Mouse (Mus musculus) fibroblast of lung, adult 2 months (primary cell): ENCODE measurements around the gene Ltv1.

Source experiments
- DNase-seq: peaks from one replicate; pipeline ENCODE4 v3.0.0-alpha.2; 2011; ENCODE audit warnings: low read depth

The Ltv1 gene

DNA sequence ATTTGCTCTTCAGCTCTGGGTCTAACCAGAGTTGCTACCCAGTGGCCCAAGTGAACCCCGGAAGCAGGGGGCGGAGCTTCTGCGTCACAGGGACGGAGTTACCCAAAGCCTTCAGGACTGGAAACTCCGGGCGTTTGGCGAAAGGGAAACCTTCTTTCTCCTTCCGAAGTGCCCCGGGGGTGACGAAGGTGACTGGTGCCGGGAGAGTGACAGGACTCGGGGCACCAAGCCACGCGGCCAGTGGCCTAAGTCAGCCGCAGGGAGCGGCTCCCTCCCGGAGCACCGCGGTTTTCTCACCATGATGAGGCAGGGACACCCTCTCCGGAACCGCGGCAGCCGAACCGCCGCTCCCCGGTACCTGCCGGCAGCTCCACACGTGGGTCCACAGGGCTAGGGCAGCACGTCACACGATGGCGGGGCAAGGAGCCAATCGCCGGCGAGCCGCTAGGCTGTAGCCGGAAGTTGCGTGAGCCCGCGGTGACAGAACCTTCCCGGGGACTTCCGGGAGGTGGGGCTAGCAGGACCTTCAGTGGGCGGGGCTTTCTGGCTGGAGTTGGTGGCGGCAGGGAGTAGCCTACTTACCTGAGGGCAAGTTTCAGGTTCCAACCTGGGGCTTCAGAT, at the start of gene Ltv1:
TSS of gene Ltv1 (minus strand) at position 438 of the 621 bp plus-strand sequence.
- peak; percentile 84 for DNase-seq

DNA sequence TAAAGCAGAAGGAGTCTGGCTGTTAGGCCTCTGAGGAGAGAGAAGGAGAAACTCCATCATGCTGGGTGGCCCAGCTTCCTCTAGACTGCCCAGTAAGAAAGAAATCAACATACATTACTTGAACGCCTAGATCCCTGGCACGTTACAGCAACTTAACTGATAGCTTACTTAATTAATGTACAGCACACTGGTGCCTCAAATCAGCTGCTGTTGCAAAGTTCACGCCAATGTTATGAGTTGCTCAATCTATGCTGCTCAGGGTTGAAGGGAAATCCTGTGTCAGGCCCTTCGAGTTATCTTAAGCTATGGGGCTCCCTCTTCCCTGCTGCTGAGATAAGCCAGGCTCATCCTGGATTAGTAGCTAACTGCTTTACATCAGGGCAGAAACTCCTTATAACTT, 47.5 kb upstream of the Ltv1 start:
- no peak for DNase-seq

DNA sequence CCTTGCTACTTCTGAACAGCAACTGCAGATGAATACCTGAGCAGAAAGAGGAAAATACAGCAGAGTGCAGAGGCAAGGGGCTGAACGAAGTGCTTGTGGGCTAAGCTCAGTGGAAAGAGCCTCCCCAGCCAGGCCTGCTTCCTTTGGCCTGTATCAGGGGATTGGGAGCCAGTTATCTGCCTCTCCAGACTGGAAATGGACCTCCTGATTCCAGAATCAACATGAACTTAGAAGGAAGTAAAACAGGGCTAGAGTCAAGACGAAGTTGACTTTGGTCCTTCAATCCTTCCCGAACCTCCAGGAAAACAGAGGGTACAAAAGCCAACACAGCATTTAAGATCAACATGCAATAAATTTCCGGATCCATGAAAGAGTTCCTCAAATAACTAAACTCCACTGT, 45.2 kb upstream of the Ltv1 start:
- no peak for DNase-seq

DNA sequence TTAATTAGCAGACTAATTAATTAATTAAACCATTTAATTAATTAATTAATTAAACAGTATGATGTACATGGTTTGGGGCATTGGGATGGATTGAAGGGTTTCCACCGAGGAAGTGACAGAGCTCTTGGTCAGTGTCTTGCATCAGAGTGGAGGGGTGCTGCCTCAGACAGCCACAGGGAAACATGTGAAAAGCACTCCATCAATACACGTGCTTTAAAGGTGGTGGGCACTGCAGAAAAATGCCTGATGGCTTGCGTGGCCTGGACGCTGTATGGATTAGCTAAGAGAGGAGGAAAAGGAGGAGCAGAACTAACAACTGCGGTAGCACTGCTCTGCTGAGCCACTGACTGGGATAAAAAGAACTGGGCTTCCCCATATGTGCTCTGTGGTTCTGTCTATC, 43.9 kb upstream of the Ltv1 start:
- no peak for DNase-seq

DNA sequence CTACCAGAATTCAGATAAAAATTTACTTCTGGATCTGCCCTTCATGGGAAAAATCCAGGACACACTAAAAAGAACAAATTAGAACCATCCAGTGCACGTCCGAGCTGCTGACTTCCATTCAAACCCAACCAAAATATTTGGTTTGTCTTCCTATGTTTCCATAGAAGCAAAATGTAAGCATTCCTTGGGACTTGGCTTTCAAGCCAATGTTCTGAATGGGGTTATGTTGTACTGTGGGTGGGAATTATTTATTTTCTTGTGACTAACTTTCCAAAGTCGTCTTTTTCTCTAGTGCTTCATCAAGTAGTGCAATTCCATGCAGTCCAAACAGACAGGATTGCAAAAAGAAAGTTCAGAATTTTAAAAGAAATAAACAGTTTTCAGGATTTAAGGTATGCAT, 41.5 kb upstream of the Ltv1 start:
- DNase-seq: no peak

DNA sequence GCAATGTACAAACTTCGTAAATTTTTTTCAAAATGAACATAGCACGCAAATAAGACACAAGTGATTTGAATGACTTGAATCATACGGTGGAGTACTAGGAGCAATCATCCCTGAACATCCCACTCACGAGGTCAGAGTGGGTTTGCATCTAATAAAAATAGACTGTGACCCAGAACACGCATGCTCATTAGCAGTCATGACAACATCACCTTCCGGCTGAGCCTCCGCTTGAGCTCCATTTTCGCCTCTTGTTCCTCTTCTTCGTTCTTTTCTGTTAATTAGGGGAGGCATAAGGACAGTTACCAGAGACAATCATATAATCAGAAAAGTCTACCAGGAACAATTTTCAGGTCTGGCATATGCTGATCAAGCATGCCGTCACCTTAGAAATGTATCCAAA, 41.0 kb upstream of the Ltv1 start:
- DNase-seq: no peak

DNA sequence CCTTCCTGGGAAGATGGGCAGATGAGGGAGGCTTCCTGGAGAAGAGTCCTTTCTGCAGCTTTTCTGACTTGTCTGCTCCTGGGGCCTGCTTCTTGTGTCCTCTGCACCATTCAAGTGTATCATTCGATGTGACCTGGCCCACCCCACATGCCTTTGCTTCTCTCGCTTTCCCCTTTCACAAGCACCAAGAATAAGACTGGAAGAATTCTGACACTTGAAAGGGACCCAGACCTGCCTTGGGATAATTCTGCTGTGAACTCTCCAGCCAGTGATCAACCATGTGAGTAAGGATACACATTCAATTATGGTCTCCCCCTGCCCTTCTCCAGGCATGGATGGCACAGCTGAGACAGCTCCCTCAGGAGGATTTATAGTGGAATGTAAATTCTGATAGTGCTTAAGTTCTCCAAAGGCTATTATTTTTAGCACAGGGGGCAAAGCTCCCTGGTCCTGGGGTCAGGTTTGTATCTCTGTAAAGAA, 40.2 kb upstream of the Ltv1 start:
- no peak for DNase-seq

DNA sequence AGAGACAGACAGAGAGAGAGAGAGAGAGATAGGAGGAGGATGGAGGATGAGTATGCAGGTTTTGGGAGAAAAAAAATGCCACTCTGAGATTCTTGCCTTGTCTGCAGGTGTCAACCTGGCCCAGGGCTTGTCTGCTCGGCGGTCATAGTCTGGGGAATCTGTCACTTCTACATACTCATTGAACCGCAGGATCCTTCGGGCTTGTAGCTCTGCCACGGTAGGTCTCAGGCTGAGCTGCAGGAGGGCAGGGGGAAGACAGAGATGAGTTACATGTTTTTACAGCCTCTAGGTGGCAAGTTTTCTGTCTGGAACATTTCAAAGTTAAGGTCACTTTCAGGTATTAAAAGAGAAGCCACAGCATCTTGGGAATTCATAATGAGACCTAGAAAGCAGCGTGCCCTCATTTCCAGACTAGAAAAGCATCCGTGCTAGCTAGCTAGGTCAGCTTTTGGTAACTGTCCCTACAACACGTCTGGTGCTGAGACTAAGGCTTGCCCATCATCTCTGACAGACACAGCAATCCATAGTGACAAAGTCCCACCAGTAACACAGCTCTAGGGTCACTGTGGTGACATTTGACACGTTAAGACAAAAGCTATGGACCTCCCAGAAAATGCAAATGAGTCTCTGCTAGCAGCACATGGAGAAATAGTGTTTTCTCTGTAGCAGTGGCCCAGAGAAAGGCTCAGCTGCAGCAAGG, 39.6 kb upstream of the Ltv1 start:
- no peak for DNase-seq

DNA sequence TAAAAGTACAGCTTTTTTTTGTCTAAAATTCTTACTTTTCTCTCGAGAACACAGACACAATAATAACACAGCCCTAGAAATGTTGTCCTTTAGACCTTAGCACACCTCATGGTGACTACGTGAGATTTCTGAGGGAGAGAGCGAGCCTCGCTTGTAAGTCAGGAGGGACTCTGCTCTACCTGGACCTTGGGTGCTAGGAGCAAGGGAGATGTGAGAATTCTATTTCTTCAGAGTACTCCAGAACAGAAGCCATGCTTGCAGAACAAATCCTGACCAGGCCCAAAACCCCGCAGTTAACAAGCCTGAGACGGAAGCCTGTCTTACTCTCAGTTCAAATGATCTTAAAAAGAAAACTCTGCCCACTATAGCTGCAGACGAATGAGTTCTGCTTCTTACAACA, 37.7 kb upstream of the Ltv1 start:
- DNase-seq: no peak

DNA sequence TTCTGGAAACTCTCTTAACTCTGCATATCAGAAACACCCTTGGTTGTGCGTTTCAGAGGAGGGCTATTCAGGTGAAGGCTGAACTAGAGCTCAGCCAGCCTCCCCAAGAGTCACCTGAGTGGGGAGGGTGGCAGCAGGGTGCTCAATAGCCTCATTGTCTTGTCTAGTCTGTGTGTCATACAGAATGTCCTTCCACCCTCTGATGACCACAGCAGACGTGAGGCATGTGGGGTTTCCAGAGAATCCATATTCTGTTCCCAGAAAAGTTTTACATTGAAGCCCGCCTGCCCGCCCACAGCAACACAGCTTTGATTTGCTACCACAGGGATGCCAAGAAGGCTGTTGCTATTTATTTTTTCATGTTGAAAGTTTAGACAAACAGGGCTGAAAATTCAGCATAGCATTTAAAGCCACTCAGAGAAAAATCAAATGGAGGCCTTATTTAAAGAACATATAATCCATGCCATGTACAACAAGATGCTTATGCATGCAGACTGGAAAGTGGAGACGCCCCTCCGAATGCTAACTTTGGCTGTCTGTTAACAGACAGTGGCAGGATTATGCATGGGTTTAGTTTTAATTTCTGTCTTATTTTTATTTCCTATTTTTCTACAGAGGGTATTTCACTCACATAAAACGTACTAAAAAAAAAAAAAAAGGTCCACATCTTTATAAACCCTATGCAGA, 32.6 kb upstream of the Ltv1 start:
- DNase-seq: no peak

DNA sequence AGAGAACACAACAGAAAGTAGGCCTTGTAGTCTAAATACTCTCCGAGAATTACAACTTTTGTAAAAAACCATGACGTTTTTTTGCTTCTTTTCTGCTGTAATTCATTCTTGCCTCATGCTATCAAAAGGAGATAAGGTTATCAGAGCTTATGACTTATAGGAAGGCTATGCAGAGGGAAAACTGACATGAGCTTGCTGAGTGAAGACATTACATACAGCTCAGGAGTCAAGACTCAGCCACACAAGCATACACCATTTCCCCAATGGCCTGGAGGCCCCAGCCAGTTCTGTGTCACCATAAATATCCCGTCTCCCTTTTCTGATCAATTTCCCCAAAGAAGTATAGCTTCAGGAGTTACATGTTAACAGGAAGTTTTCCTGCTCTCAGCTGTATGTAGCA, 29.2 kb upstream of the Ltv1 start:
- DNase-seq: no peak

DNA sequence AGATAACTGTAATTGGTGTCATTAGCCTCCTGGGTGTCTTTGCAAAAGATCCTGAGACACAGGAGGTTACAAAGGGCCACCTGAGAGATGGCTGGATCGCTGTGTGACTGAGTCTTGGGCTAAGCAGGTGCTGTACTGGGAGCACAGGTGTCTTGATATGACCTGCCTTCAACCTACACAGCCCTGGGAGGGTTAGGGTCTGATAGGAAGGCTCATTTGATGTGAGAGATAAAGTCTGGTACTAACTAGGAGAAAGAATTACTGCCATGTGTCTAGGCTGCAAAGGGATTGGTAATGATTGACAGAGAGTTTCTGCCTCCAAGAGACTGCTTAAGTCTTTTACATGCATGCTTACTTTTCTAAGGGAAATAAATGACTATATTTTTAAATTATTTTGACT, 27.1 kb upstream of the Ltv1 start:
- no peak for DNase-seq

DNA sequence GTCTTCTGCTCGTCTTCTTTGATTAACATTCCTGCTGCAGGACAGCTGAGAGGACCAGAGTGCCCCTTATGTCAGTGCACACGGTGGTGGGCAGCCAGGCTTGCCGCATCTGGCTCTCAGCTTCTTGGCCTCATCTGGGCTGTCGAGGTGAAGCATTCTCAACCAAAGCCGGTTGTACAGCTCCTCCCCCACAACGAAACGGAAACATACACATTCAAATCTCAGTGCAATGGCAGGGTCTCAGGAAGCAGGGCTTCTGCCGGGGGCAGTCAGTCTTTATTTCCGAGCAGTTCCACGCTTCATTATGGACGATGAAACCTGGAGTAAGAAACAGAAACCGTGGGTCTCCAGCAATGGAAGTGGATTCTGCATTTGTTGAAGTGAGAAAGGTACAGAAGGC, 21.0 kb upstream of the Ltv1 start:
- DNase-seq: no peak

DNA sequence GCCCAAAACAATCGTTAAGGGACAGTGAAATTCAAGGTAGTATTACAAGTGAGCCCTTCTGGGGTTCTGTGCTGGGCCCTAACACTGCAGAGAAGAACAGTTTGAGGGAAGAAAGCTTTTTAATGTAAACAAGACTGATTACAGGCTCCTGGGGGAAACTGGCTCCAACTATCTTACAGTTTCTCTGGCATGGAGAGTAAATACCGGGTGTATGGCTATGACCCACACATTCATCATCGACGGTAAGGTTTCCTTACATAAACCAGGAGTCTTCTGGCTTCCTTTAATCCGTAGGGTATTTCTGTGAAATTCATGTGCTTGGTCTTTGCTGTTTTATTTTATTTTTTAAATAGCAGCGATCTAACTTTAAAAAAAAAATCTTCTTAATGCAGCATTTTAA, 19.9 kb upstream of the Ltv1 start:
- DNase-seq: no peak

DNA sequence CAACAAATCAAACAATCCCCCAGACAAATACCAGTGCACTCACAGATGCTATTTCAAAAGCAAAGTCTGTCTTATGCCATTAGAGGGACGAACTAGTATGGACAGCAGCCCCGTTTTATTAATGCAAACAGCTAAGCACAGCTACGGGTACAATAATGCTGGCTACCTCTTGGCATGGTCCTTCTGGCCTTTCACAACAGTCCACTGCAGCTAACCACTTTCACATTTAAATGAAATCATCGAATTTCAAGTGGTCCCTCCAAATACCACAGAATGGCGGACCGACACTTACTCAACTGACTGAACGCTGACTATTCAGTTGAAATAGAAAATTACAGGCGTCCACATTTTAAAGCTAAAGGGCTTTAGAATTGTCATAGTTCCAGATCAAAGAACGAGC, 19.4 kb upstream of the Ltv1 start:
- no peak for DNase-seq

DNA sequence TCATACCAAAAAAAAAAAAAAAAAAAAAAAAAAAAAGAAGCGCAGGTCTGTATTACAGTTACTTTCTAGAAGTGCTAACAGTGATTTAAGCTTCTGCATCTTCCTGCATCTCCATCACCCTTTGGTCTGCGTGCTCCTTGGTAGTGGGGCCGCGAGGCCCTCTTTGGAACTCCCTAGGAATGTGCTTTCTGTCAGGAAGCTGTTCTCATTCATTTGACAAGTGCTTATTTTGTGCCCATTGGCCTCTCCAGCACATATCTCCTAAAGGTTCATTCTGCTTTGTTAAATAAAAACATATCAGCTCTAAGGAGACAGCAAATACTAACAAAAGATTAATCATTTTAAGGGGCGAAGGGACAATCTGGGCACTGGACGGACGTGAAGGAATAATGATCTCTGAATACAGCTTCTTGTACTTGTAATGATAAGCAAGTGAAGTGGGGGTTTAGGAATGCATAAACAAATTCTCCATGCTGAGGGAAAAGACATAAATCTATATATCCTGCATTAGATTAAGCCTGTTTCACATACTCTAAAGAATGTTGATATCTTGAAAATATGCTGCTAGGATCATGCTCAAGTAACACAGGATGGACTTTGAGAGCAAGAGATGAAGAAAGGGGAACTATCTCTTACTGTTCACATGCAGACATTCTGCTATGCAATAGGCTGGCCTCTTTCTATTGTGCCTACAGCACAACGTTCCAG, 17.1 kb upstream of the Ltv1 start:
- no peak for DNase-seq

DNA sequence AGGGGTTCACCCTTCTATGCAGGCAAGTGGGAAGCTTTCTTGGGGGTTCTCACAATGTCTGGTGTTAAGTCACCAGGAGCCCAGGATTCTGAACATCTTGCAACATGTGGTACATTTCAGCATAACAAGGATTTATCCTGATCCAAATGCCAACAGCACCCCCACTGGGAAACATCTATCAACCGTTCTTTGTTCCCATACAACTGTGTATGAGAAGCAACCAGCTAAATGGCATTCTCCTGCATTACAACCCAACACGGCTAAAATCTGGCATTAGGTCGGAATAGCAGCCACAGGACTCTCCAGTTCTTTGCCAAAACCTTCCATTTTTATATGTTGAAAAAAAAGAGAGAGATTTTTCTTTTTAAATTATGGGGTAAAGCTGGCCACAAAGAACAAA, 16.5 kb upstream of the Ltv1 start:
- DNase-seq: no peak

DNA sequence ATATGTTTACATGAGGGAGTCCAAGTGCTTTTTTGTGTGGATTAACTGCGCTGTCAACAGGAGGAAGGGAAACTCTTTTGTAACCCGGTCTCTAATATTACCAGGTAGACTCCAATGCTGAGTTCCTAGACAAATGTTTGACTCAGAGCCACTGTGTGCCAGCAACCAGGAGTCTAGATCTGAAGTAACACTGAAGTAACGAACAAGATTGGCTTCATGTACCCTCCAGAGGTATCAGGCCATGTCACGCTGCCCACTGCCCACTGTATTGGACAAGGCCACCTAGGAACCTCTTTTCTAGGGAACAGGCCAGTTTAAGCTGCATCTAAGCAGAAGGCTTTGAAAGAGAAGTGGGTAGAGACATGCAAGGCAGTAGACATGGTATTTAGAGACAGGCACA, 16.1 kb upstream of the Ltv1 start:
- no peak for DNase-seq

DNA sequence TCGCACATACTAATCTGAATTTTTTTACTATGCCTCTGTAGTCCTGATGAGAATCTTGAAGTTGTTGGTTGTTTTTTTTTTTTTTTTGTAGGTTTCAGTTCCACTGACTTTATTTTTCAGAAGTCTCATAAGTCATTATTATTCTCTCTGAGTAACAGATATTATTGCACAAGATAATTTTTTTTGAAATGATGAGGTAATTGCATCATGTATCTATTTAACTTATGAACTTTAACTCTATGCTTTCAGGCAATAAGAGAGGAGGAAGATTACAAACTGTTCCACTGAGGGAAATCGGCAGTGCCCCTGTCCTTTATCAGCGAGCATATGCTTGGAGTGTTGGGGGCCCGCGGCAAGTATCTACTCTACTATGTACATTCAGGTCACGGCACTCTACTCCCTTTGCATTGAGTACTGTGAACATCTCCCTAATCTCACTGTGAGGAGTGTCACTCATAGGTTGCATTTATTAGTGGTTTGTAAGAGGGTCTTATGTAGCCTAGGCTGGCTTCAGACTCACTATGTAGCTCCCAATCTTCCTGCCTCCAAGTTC, 8.8 kb upstream of the Ltv1 start:
- no peak for DNase-seq

DNA sequence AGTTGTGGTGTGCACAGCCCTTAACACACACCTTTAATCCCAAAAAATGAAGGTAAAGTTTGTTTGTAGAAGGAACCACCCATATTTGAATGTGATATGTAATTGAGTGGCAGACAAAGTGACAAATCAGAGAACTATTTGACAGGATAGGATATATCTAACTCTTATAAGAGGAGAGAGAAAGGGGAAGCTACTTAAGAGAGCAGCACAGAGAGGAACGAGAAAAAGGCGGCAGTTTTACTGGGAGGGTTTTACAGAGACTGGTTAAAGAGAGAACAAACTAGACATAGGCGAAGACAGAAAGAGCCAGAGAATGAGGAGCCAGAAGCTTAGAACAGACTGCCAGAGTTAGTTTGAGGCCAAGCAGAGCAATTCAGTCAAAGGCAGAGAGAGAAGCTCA, 7.9 kb upstream of the Ltv1 start:
- DNase-seq: no peak

DNA sequence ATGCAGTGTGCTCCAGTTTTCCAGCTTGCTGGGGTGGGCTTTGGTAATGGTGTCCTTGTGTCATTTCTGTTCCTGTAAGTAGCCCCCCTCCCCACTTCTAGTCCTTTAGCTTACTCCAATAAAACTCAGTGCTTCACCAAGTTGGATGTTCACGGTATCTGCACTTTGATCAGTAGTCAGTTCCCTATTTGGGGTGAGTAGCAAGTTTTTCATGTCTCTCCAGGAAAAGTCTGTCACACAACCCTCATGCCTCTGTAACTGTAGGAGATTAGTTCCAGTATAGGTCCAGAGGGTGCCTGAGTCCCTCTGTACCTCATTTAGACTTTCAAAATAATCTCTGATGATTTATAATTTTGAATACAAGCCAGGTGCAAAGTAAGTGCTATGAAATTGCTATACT, 6.3 kb upstream of the Ltv1 start:
- no peak for DNase-seq

DNA sequence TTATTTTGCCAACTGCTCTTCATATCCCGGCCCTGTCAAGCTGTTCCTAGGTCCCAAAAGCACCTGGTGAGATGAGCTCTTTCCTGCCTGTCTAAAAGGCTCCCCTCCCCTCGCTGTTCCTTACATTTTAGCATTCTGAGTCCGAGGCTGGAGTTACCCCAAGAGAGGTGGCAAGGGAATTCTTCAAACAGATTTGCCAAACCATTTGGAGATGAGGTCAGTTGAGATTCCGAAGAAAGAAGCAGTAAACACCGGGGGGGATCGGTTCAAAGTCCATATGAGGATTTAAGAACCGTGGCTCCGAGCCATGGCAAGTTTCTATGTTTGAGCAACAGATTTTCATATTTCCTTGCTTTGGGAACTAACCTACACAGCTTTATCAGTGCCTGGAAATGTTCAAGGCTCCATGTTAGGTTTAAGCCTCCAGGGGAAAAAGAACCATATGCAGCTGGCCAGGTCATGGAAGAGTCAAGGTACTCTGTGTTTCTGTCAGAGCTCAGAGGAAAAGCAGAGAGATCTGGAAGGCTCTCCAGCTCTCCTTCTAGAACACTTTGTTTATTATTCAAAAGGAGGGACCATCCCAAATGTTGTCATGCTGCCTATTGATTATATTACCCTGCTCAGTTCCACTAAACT, 4.0 kb upstream of the Ltv1 start:
- no peak for DNase-seq
